Mouse (Mus musculus): ENCODE results near the gene Gm20388.
"Not testable (repeated sequence)": the region's sequence is repeated elsewhere in the genome, so short reads cannot be mapped to it uniquely, and the experiment has no call there.

Gm20388 gene

DNA sequence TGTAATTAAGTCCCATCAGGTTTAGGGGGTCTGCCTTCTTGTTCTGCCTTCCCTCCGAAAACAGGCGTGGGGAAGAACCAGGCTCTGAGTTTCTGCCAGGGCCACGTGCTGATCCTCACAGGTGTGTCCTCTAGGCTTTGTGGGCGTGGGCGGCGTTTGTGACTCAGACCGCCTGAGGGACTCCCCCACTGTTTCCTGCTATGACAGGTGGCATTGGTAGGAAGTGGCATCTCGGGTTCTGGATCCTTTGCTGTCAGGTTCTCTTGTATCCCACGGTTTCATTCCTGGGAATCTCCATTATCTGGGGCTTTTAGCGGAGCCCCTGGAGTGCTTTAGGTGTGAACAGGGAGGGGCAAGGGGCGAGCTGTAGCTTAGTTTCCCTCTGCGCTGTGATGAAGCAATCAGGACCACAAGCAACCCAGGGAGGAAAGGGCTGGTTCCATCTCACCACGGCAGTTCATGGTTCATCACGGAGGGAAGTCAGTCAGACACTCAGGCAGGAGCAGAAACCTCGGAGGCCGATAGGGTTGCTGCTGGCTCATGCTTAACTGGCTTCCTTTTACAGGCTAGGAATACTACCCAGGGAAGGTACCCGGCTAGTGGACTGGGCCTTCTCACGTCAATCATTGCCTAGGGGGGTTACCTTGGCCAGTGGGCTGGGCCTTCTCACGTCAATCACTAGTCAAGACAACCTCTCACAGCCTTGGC, 791.3 kb downstream of the Gm20388 start:
- DNase-seq, result no peak

GRCm38 (mm10) chr8:120704203-120704602, 793.6 kb downstream of the Gm20388 start:
- DNase-seq, result no peak

- DNase-seq, result no peak
These were observed 794.5 kb downstream of the Gm20388 start for GRCm38 (mm10) chr8:120705163-120705562.

- DNase-seq, result no peak
These were observed 795.6 kb downstream of the Gm20388 start for GRCm38 (mm10) chr8:120706193-120706592.

DNA sequence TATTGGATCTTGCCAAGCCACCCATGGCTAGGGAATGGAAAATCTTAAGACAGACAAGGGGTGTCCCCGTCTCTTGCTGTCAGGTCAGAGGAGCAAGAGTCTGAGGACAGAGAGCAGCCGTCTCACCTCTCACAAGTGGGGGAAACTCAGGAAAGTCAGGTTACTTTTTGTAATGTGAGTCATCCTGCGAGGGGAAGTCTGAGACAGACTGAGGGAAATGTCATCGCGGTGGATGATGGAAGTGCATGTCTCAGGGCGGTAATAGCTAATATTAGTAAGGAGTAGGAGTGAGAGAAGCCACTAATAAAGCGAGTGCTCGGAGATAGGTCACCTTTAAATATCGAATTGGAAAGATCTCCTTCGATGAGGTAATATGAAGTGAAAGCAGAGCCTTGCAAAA, 798.5 kb downstream of the Gm20388 start:
- no peak for DNase-seq

GRCm38 (mm10) chr8:120715200-120715599, 804.6 kb downstream of the Gm20388 start:
- DNase-seq, result no peak

DNA sequence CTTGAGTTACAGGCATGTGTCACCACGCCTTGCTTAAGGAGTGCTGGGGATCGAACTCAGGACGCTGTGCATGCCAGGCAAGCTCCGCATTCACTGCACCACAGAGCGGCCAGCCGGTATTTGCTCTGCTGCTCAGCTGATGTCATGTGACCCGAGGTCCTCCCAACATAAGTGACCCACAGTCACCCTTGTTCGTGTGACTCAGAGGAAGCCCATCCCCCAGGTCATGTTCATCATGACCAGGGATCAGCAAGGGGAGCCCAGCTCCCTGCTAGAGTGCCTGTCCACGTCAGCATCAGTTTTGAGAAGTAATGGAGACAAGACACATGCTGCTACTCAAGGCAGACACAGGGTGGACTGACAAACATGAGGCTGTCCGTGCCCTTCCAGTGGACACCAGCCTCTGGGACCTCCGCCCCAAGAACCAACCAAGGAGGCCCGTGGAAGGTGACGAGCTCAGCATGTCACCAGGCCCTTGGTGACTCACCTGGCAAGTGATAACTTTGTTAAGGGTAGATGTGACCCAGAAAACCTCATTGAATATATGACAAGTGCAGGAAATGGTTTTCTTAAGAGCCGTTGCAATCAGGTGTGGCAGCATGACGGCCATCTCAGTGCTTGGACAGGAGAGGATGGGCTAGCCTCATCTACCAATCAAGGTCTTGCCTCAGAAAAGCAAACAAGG, 805.5 kb downstream of the Gm20388 start:
- no peak for DNase-seq

DNA sequence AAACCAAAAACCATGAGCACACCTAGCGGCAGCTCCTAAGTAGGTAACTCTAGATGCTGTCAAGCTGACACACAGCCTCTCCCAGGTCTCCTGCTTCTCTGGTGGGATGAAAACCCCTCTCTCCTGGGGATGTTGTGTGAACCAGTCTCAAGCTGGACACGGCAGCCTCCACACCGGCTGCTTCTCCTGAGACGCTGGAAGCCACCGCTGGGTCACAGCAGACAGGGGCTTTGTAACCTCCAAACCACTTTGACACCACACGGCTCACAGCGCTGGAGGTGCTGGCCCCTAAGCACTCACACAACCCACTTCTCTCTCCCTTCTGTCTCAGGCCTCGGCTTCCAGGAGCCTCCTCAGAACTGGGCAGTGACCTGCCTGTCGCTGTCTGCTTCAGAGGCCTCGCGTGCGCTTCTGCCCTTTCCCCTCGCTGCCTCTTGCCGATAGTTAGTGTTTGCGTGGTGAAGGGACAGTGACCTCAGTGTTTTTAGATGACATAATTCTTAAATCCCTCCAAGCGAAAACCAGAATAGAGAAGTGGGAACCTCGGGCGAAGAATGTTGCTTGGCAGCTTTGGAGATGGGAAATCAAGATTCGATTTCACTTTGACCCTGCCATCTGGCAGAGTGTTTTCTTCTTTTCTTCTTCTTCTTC, 809.1 kb downstream of the Gm20388 start:
- no peak for DNase-seq

DNA sequence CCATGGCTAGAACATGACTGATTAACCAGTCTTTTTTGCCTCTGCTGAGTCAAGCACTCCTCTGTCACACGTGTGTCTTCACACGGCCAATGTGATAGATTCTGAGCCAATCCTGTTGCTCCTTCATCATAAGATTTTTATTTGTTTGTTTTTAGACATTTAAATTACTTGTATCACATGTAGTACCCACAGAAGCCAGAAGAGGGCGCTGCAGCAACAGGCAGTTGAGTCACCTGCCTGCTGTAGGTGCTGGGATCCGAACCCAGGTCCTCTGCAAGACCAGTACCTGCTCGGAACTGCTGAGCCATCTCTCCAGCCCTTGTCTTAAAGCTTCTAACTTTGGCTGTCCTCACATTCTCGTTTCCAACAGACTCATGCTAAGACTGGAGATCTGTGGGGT, 812.4 kb downstream of the Gm20388 start:
- DNase-seq, result no peak

GRCm38 (mm10) chr8:120724096-120724495, 813.5 kb downstream of the Gm20388 start:
- not testable (repeated sequence) for DNase-seq

GRCm38 (mm10) chr8:120724816-120725575, 814.4 kb downstream of the Gm20388 start:
- DNase-seq, result peak; percentile 57 to 69

- DNase-seq, result no peak
These were observed 814.9 kb downstream of the Gm20388 start for GRCm38 (mm10) chr8:120725576-120725950.

DNA sequence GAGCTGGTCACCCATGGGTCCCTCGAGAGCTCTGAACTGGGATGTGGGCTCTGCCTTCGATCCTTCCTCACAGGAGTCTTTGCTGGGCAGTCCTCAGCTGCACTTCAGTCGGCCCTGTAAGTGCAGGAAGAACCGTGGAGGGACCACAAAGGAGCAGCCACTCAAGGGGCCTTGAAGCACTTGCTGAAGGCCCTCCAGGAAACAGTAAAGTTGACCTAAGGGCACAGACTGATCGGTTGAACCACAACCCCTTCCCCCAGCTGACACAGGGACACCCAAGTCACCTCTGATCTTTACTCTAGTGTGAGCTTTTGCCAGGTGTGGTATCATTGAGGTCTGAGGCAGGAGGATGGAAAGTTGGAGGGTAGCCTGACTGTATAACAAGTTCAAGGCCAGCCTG, 815.4 kb downstream of the Gm20388 start:
- no peak for DNase-seq

DNA sequence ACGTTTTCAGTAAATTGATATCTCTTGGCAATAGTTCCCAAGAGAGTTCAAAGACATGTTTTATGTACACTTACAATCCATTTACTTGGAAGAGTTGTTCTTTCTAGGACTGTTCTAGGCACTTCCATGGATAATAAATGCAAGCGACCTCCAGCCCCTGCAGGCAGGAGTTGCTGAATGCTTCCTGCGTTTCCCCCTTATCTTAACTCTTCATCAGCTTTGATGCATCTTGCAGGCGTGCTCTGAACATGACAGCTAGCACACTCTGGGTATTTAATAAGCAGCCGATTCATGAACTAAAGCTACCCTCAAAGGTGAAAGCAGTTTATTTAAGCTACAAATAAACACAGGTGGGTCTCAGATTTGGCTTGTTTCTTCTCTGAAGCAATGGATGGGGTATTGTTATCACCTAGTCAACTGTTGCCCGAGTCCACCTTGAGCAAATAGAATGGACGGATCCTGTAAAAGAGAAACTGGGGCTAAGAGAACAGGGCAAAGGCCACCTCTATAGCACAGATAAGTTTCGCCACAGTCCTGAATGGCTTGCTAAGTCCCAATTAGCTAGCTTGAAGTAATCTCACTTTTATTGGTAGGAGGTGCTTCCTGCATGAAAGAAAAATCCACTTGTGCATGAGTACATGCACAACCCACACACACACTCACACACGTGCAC, 818.0 kb downstream of the Gm20388 start:
- no peak for DNase-seq

- no peak for DNase-seq
These were observed 820.9 kb downstream of the Gm20388 start for GRCm38 (mm10) chr8:120731582-120731981.

DNA sequence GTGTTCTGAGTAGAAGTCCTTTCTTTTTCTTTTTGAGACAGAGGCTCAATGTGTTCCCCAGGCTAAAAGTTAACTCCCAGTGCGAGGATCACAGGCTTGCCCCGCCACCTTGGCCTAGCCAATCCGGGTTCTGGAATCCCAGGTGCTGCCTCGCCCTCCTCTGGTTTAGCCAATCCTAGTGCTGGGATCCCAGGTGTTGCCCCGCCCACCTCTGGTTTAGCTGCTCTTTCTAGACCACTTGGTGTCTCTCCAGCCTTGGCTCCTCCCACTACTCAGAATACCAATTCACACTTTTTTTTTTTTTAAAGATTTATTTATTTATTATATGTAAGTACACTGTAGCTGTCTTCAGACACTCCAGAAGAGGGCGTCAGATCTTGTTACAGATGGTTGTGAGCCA, 821.4 kb downstream of the Gm20388 start:
- peak; percentile 73 to 75 for DNase-seq

- peak; percentile 82 to 87 for DNase-seq
These were observed 825.3 kb downstream of the Gm20388 start, which contains the start of gene Irf8 for GRCm38 (mm10) chr8:120735770-120736481. Irf8 (plus strand) TSS chr8:120736358.

DNA sequence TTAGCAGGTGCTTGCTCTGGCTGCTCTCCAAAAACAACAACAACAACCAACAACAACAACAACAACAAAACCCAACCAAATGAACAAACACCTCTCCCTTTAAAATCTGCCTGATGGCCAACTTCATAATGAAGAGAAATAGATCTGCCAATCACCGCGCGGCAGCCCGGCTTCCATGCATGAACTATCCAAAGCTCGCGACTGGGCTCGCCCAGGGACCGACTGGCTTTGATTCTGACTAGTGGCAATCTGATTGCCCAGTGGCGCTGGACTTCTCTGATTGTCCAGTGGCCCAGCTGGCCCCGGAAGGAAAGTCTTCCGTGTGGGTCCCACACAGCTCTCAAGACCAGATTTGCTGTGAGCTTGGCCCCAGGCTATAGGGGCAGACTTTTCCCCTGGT, 825.8 kb downstream of the Gm20388 start:
- DNase-seq, result peak; percentile 47 to 67

DNA sequence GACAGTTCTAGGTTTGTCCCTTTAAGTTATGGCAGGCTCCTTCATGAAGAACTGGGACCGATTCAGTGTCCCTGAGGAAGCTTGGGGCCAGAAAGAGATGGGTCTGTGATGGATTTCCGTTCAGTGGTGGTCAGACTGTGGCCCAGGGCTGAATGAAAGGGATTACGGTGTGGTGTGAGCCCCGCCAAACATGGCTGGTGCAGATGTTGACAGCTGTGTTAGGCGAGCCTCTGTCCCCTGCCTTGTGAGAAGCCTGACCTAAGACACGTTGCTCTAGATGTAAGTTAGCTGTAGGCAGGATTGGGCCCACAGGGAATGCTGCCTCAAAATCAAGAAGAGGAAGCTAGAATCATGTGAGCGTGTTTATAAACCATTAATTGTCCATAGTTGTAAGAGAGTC, 826.5 kb downstream of the Gm20388 start:
- no peak for DNase-seq

DNA sequence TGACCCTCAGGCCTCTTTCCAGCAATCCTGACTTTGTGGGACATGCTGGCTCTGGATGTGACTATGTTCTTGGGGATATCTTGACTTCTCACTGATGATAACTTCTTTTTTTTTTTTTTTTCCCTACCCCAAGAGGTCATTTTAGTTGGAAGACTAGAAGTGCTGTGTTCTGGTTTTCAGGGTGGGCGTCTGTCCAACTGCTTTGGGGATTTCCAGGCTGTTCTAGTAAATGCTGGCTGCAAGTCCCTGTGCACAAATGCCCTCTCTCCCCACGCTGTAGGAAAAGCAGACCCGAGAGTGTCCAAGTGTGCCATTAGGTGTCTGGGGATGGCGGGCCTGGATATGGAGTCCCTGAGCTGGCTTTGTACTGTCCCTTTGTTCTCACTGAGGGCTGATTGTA, 828.1 kb downstream of the Gm20388 start:
- DNase-seq, result no peak

DNA sequence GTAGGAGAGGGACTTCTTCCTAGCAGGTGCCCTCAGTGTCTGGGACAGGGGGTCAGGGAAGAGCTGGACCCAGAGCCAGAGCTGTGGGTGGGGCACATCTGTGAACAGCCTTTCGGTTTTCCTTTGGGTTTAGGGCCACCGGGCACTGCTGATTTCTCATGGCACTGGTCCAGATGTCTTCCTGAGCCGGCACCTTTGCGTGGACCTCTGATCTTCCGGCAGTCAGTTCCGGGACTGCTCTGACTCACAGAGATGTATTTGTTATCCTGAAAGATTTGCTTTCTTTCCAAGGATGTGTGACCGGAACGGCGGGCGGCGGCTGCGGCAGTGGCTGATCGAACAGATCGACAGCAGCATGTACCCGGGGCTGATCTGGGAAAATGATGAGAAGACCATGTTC, 828.9 kb downstream of the Gm20388 start:
- DNase-seq, result no peak

GRCm38 (mm10) chr8:120740579-120740978, 829.9 kb downstream of the Gm20388 start:
- DNase-seq, result no peak

Measured in kidney, adult 8-10 months (tissue).